Mouse (Mus musculus) frontal cortex, postnatal 25 days (tissue): ENCODE data around the gene Bnip2.

ENCODE experiments used
- DNase-seq, 2 experiments: peaks; one replicate each; pipeline ENCODE4 v3.0.0; 2022; ENCODE audit warnings: low spot score in 2 of 2

The Bnip2 gene

GRCm38 (mm10) chr9:70047839-70048238 lies 58.6 kb downstream of the Bnip2 start:
- DNase-seq = no peak

- no peak for DNase-seq
These were observed 59.0 kb downstream of the Bnip2 start for GRCm38 (mm10) chr9:70048280-70048679.

GRCm38 (mm10) chr9:70048751-70049415 lies 59.6 kb downstream of the Bnip2 start:
- DNase-seq = no peak

GRCm38 (mm10) chr9:70049416-70049783 lies 60.1 kb downstream of the Bnip2 start:
- DNase-seq = no peak

GRCm38 (mm10) chr9:70049839-70050238 lies 60.6 kb downstream of the Bnip2 start:
- DNase-seq = no peak

- DNase-seq = no peak
These were observed 63.5 kb downstream of the Bnip2 start for GRCm38 (mm10) chr9:70052730-70053129.

- DNase-seq = no peak
These were observed 64.1 kb downstream of the Bnip2 start for GRCm38 (mm10) chr9:70053411-70053810.
